Mouse (Mus musculus): ENCODE results near the gene H2-Q7. TPM values are rescaled to one million over a fixed set of nuclear protein-coding genes. Genes with fewer than 3 reads are reported as not detected.
"Not testable (repeated sequence)": the region's sequence is repeated elsewhere in the genome, so short reads cannot be mapped to it uniquely, and the experiment has no call there.

The H2-Q7 gene
- polyA plus RNA-seq, 1 experiment from 2014 or later = 4.7 TPM

DNA sequence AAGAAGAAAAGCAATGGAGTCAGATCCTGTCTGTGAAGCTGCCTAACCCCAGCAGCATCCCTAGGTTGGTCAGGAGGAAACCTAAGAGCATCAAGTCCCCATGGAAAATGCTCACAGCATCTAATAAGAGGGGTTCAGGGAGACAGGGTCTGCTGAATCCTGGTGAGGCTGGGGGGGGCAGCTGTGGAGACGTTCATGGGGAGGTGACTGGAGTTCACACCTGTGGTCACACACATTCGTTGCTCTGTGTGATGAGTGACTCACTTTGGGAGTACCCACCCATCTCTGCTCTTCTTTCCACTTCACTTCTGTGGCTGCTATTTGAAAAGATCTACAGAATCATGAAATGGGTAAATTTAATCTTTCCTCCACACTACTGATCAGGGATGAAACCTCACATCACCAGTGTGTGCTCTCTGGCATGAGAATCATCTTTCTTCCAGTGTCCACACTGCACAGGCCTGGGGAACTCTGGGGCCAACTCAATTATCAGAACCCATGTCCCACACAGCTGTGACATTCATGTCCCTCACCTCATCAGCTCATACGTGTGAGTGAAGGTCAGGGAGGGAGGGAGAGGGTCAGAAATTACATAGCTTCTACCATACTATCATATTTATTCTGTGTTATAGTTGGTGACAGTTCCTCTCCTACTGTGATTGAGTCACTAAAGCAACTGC, 15.7 kb upstream of the H2-Q7 start:
- not testable (repeated sequence) for H3K36me3 ChIP-seq; H3K4me3 ChIP-seq; ATAC-seq (ENCODE audit: low FRiP score); H3K9me3 ChIP-seq (replicated peaks); H3K27ac ChIP-seq; H3K9ac ChIP-seq; H3K4me2 ChIP-seq (replicated peaks); H3K4me1 ChIP-seq
- H3K27me3 ChIP-seq = peaks cover 38% of the 10 kb centered on the region
- 80% methylated on average over 3 of the region's 3 CpGs for WGBS

DNA sequence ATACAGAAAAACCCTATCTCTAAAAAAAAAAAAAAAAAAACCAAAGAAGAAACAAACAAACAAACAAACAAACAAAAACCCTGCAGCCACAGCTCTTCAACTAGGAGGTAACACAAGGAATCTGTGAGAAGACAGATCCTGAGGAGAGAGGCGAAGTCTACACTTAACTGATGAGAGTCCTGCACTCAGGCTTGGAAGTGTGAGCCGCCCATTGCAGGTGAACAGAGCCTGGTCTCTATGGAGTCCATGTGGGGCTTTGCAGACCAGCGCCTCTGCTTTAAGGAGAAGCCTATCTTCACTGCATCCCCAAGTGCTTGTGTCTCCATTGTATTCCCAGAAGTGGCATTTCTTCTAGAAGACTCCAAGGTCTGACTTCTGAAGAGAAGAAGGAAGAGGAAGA, 14.8 kb upstream of the H2-Q7 start:
- H3K4me3 ChIP-seq; H3K9me3 ChIP-seq (replicated peaks); H3K36me3 ChIP-seq; H3K4me2 ChIP-seq (replicated peaks); H3K4me1 ChIP-seq; H3K27ac ChIP-seq; H3K9ac ChIP-seq; ATAC-seq (ENCODE audit: low FRiP score): not testable (repeated sequence)
- peaks cover 38% of the 10 kb centered on the region for H3K27me3 ChIP-seq
- WGBS = 83% methylated on average over 3 of the region's 3 CpGs

DNA sequence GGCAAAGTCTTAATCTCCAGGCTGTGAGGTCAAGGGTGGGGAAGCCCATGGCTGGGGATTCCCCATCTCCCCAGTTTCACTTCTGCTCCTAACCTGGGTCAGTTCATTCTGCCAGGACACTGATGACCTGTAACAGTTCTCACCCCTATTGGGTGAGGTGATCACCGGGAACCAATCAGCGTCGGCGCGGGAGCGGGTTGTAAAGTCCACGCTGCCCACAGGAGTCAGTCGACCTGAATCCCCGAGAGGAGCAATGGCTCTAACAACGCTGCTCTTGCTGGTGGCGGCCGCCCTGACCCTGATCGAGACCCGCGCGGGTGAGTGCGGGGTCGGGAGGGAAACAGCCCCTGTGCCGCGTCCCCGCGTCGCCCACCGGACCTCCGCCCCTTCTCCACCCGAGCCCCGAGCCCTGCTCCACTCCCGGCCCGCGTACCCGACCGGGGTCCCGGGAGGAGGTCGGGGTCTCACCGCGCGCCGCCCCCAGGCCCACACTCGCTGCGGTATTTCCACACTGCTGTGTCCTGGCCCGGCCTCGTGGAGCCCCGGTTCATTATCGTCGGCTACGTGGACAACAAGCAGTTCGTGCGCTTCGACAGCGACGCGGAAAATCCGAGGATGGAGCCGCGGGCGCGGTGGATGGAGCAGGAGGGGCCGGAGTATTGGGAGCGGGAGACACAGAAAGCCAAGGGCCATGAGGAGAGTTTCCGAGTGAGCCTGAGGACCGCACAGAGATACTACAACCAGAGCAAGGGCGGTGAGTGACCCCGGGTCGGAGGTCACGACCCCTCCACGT, 14.1 kb upstream of the H2-Q7 start, which contains the start of gene H2-Q6:
Gene H2-Q6 (plus strand): TSS at position 227 of the 793 bp plus-strand sequence.
- H3K4me2 ChIP-seq (replicated peaks) = peak within 1 kb of the TSS; percentile 53
- peak within 1 kb of the TSS; percentile 30 for H3K4me3 ChIP-seq
- 2% methylated on average over 55 of the region's 66 CpGs for WGBS
- not testable (repeated sequence) for H3K27ac ChIP-seq; H3K9me3 ChIP-seq (replicated peaks); H3K4me1 ChIP-seq; H3K36me3 ChIP-seq
- H3K9ac ChIP-seq = peak within 1 kb of the TSS; percentile 36; the same call in 1 of the 2 replicates
- peaks cover 40% of the 10 kb centered on the region for H3K27me3 ChIP-seq
- peak; percentile 67 for ATAC-seq (ENCODE audit: low FRiP score)

DNA sequence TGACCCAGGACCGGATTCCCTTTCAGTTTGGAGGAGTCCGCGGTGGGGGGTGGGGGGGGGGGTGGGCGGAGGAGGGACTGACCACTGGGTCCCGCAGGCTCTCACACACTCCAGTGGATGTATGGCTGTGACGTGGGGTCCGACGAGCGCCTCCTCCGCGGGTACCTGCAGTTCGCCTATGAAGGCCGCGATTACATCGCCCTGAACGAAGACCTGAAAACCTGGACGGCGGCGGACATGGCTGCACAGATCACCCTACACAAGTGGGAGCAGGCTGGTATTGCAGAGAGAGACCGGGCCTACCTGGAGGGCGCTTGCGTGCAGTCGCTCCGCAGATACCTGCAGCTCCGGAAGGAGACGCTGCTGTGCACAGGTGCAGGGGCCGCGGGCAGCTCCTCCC, 13.5 kb upstream of the H2-Q7 start:
- Histone ChIP-seq H3K4me3 (peak overlapping the region; percentile 30), H3K27me3 (peaks cover 40% of the 10 kb centered on the region), H3K4me2 (replicated peaks) (peak overlapping the region; percentile 53)
- H3K36me3 ChIP-seq; H3K9ac ChIP-seq; H3K4me1 ChIP-seq; H3K27ac ChIP-seq; ATAC-seq (ENCODE audit: low FRiP score); H3K9me3 ChIP-seq (replicated peaks): not testable (repeated sequence)
- 11% methylated on average over 28 of the region's 28 CpGs for WGBS

DNA sequence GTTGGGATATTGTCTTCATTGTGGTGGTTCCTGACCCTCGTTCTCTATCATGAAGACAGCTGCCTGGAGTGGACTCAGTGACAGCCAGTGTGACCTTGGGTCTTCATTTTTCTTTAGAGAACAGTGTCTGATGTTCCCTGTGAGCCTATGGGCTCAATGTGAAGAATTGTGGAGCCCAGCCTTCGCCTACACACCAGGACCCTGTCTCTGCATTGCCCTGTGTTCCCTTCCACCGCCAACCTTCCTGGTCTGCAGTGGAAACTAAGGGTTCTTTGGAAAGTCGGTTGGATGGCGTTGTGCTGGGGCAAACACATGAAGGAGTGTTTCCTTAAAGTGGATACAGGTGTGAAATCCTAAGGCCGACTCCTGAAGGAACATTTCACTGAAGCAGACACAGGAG, 10.1 kb upstream of the H2-Q7 start:
- not testable (repeated sequence) for H3K4me3 ChIP-seq; H3K4me2 ChIP-seq (replicated peaks); ATAC-seq (ENCODE audit: low FRiP score); H3K9ac ChIP-seq; H3K27ac ChIP-seq; H3K4me1 ChIP-seq; H3K36me3 ChIP-seq; H3K9me3 ChIP-seq (replicated peaks)
- 86% methylated on average over 6 of the region's 6 CpGs for WGBS
- H3K27me3 ChIP-seq = peaks cover 27% of the 10 kb centered on the region

DNA sequence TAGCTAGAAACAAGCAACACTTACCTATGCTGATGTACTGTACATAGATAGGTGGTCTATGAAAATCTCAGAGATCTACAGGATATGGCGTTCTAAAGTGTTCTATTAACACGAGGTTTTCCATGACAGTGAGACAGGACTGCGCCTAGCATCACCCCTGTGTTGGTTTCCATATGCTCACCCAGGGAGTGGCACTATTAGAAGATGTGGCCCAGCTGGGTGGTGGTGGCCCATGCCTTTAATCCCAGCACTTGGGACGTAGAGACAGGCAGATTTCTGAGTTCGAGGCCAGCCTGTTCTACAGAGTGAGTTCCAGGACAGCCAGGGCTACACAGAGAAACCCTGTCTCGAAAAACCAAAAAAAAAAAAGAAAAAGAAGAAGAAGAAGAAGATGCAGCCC, 8.3 kb upstream of the H2-Q7 start:
- 81% methylated on average over 6 of the region's 6 CpGs for WGBS
- not testable (repeated sequence) for H3K9ac ChIP-seq; H3K4me1 ChIP-seq; H3K9me3 ChIP-seq (replicated peaks); H3K4me2 ChIP-seq (replicated peaks); H3K4me3 ChIP-seq; ATAC-seq (ENCODE audit: low FRiP score); H3K27ac ChIP-seq; H3K36me3 ChIP-seq
- peaks cover 18% of the 10 kb centered on the region for H3K27me3 ChIP-seq

DNA sequence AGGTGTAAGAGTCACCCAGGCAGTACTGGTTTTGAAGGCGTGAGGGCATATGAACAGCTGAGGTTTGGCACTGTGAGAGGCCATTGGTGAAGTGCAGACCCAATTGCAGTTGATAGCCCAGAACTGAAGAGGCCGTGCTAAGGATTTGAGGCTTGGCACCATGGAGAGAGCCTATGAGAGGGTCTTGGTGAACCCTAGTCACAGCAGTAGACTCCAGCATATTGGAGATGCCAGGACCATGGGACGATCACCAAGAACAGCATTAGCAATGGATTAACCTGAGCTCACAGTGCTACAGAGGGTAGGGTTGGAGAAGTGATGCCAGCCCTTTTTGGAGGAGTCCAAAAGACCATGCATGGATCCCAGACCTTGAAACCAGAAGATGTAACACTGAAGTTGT, 6.8 kb upstream of the H2-Q7 start:
- H3K4me1 ChIP-seq; H3K9me3 ChIP-seq (replicated peaks); H3K4me2 ChIP-seq (replicated peaks); H3K9ac ChIP-seq; H3K4me3 ChIP-seq; H3K27ac ChIP-seq; H3K36me3 ChIP-seq; ATAC-seq (ENCODE audit: low FRiP score): not testable (repeated sequence)
- H3K27me3 ChIP-seq = peaks cover 12% of the 10 kb centered on the region; the same call in 1 of the 2 replicates
- 87% methylated on average over 3 of the region's 3 CpGs for WGBS

DNA sequence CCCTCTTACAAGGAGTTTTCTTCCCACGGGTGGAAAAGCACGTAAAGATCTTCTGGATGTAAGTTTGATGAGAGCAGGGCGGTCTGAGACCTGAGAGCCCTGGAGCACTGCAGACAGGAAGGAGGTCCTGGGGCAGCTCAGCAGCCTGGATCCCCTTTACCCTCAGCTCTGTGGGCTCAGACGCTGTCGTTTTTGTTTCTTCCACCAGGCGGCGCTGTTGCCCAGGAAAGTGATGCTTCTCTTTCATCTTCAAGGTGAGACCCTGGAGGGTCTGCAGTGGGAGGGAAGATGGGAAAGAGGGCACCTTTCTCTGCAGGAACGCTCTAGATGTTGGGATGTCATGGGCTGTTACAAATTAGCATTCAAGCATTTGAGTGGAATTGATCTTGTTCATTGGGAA, 4.1 kb upstream of the H2-Q7 start:
- not testable (repeated sequence) for H3K9me3 ChIP-seq (replicated peaks); H3K4me3 ChIP-seq; H3K27ac ChIP-seq; H3K4me1 ChIP-seq; H3K36me3 ChIP-seq; ATAC-seq (ENCODE audit: low FRiP score); H3K9ac ChIP-seq; H3K4me2 ChIP-seq (replicated peaks)
- H3K27me3 ChIP-seq = peaks cover 19% of the 10 kb centered on the region
- WGBS = 8% methylated on average over 8 of the region's 8 CpGs

DNA sequence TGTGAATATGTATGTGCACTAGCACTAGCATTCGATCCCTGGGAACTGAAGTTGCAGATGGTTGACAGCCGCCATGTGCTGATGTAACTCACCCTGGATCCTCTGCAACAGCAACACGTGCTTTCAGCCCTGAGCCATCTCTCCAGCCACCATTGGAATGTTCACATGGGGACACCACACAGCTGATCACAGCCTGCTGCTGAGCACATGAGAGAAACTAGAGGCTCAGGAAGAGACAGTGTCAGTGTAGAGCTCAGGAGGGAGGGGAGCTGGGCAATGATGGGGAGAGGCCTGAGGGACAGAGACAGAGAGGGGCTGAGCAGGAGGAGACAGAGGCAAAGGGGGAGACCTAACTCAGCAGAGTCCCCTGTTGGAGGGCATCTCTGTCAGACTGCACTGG, 3.4 kb upstream of the H2-Q7 start:
- not testable (repeated sequence) for ATAC-seq (ENCODE audit: low FRiP score); H3K9ac ChIP-seq; H3K36me3 ChIP-seq; H3K4me3 ChIP-seq; H3K27ac ChIP-seq; H3K4me1 ChIP-seq; H3K9me3 ChIP-seq (replicated peaks); H3K4me2 ChIP-seq (replicated peaks)
- peaks cover 24% of the 10 kb centered on the region for H3K27me3 ChIP-seq
- WGBS = 81% methylated on average over 3 of the region's 3 CpGs

DNA sequence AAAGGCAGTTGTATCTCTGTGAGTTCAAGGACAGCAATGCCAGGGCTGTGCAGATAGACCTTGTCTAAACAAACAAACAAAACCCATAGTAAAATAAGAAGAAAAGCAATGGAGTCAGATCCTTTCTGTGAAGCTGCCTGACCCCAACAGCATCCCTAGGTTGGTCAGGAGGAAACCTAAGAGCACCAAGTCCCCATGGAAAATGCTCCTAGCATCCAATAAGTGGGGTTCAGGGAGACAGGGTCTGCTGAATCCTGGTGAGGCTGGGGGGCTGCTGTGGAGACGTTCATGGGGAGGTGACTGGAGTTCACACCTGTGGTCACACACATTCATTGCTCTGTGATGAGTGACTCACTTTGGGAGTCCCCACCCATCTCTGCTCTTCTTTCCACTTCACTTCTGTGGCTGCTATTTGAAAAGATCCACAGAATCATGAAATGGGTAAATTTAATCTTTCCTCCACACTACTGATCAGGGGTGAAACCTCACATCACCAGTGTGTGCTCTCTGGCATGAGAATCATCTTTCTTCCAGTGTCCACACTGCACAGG, 1.5 kb upstream of the H2-Q7 start:
- not testable (repeated sequence) for H3K4me3 ChIP-seq; H3K9ac ChIP-seq; ATAC-seq (ENCODE audit: low FRiP score); H3K4me1 ChIP-seq; H3K27ac ChIP-seq; H3K9me3 ChIP-seq (replicated peaks); H3K4me2 ChIP-seq (replicated peaks); H3K36me3 ChIP-seq
- H3K27me3 ChIP-seq = peaks cover 24% of the 10 kb centered on the region
- 63% methylated on average over 1 of the region's 1 CpGs for whole genome bisulfite sequencing

DNA sequence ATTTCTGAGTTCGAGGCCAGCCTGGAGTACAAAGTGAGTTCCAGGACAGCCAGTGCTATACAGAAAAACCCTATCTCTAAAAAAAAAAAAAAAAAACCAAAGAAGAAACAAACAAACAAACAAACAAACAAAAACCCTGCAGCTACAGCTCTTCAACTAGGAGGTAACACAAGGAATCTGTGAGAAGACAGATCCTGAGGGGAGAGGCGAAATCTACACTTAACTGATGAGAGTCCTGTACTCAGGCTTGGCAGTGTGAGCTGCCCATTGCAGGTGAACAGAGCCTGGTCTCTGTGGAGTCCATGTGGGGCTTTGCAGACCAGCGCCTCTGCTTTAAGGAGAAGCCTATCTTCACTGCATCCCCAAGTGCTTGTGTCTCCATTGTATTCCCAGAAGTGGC, 560 bp upstream of the H2-Q7 start:
- ATAC-seq (ENCODE audit: low FRiP score); H3K4me1 ChIP-seq; H3K27ac ChIP-seq; H3K36me3 ChIP-seq; H3K9me3 ChIP-seq (replicated peaks); H3K4me3 ChIP-seq; H3K9ac ChIP-seq; H3K4me2 ChIP-seq (replicated peaks): not testable (repeated sequence)
- 75% methylated on average over 2 of the region's 3 CpGs for WGBS
- peaks cover 24% of the 10 kb centered on the region for H3K27me3 ChIP-seq

DNA sequence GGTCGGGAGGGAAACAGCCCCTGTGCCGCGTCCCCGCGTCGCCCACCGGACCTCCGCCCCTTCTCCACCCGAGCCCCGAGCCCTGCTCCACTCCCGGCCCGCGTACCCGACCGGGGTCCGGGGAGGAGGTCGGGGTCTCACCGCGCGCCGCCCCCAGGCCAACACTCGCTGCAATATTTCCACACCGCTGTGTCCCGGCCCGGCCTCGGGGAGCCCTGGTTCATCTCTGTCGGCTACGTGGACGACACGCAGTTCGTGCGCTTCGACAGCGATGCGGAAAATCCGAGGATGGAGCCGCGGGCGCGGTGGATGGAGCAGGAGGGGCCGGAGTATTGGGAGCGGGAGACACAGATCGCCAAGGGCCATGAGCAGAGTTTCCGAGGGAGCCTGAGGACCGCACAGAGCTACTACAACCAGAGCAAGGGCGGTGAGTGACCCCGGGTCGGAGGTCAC, 366 bp downstream of the H2-Q7 start:
- not testable (repeated sequence) for H3K4me1 ChIP-seq; H3K27ac ChIP-seq; H3K36me3 ChIP-seq; H3K9me3 ChIP-seq (replicated peaks)
- Histone ChIP-seq H3K4me3 (peak overlapping the region; percentile 50), H3K27me3 (peaks cover 24% of the 10 kb centered on the region), H3K4me2 (replicated peaks) (peak overlapping the region; percentile 94), H3K9ac (peak overlapping the region; percentile 68)
- WGBS = 1% methylated on average over 47 of the region's 48 CpGs
- ATAC-seq (ENCODE audit: low FRiP score) = peak; percentile 57
